Mouse (Mus musculus) midbrain, postnatal 0 days (tissue): ENCODE data around the gene Tlcd2. TPM values are rescaled to one million over a fixed set of nuclear protein-coding genes. Genes with fewer than 3 reads are reported as not detected.

ENCODE experiments used
- ATAC-seq: fragments of 200-750 bp; cut with Nextera tagmentation; 2 replicates; pipeline ENCODE4 v1.8.0; 2017; ENCODE audit warnings: moderate number of reproducible peaks, mild to moderate bottlenecking, moderate TSS enrichment, moderate library complexity; ENCODE audit not compliant: low FRiP score
- DNase-seq: peaks from one replicate; pipeline ENCODE4 v3.0.0-alpha.2; 2015; ENCODE audit warnings: low spot score
- H3K27ac ChIP-seq: fragments of 300-500 bp; sonication (generic); 2 replicates; pipeline ENCODE4 v1.5.1; 2014; ENCODE audit warnings: low read depth, mild to moderate bottlenecking, low read length, mixed read lengths
- H3K27me3 ChIP-seq: fragments of 300-500 bp; sonication (generic); 2 replicates; pipeline ENCODE4 v1.6.1; 2014; ENCODE audit warnings: low read length, control low read depth, mixed read lengths; ENCODE audit not compliant: insufficient read depth
- H3K36me3 ChIP-seq: fragments of 300-500 bp; sonication (generic); 2 replicates; pipeline ENCODE4 v1.6.1; 2014; ENCODE audit warnings: low read length, control low read depth, mixed read lengths; ENCODE audit not compliant: insufficient read depth
- H3K4me1 ChIP-seq: fragments of 300-500 bp; sonication (generic); 2 replicates; pipeline ENCODE4 v1.6.1; 2014; ENCODE audit warnings: mild to moderate bottlenecking, control low read depth, antibody characterized with exemption, low read length, mixed read lengths; ENCODE audit not compliant: insufficient read depth
- H3K4me2 ChIP-seq: fragments of 300-500 bp; sonication (generic); 2 replicates; pipeline ENCODE4 v1.6.1; 2014; ENCODE audit warnings: low read depth, mild to moderate bottlenecking, low read length, mixed read lengths; ENCODE audit not compliant: poor library complexity, severe bottlenecking
- H3K4me3 ChIP-seq: fragments of 300-500 bp; sonication (generic); 2 replicates; pipeline ENCODE4 v1.5.1; 2014; ENCODE audit warnings: low read depth, mild to moderate bottlenecking, low read length, moderate library complexity
- H3K9ac ChIP-seq: fragments of 300-500 bp; sonication (generic); replicated peaks from 2 replicates; pipeline ENCODE4 v1.6.1; 2014; ENCODE audit warnings: mild to moderate bottlenecking, low read length, moderate library complexity, mixed read lengths; ENCODE audit not compliant: poor library complexity, severe bottlenecking
- H3K9me3 ChIP-seq: fragments of 300-500 bp; sonication (generic); 2 replicates; pipeline ENCODE4 v1.6.1; 2016; ENCODE audit warnings: low read length, control low read depth
- CTCF ChIP-seq: IDR thresholded peaks from 2 replicates; pipeline ENCODE4 v1.5.1; 2016; ENCODE audit warnings: antibody characterized with exemption, mild to moderate bottlenecking
- WGBS: fragments of 180-500 bp; shearing (Covaris S2); extraction: QIAGEN DNeasy Blood & Tissue Kit; methylation state at CpG from one replicate; pipeline ENCODE4 v1.1.7; 2014; 5-methylcytosine and 5-hydroxymethylcytosine counted together
- polyA plus RNA-seq: library from polyadenylated mRNA; unstranded; fragments of >200 nt; fragmentation: Nextera tagmentation; extraction: Ambion mirVana; gene quantifications from 2 replicates; pipeline ENCODE4 v1.2.1, GENCODE M21; 2015
- total RNA-seq: library from RNA; depleted of rRNA; stranded (reverse); fragments of >200 nt; gene quantifications from 2 replicates; pipeline ENCODE4 v1.2.3, GENCODE M21; 2014

Tlcd2 gene
- total and polyA plus RNA-seq, 2 experiments from 2014 or later: 0.66 to 1.9 TPM

GRCm38 (mm10) chr11:75422013-75422792 is 39.3 kb upstream of the Tlcd2 start, which contains the start of gene Serpinf1:
Gene Serpinf1 (minus strand): TSS chr11:75422701.
- DNase-seq: no peak
- no peak for TF ChIP-seq CTCF
- Histone ChIP-seq H3K36me3 (no peaks in the 10 kb centered on the region), H3K4me2 (no peak within 1 kb of the TSS), H3K4me1 (no peaks in the 10 kb centered on the region), H3K27me3 (no peaks in the 10 kb centered on the region), H3K9me3 (no peaks in the 10 kb centered on the region), H3K9ac (no peak within 1 kb of the TSS), H3K4me3 (no peak within 1 kb of the TSS), H3K27ac (no peak within 1 kb of the TSS)
- 62% methylated on average over 10 of the region's 10 CpGs for WGBS
- ATAC-seq: no peak

GRCm38 (mm10) chr11:75423091-75423490 is 38.4 kb upstream of the Tlcd2 start:
- Histone ChIP-seq H3K36me3 (no peaks in the 10 kb centered on the region), H3K4me2 (no peak overlapping the region), H3K27ac (no peak overlapping the region), H3K27me3 (no peaks in the 10 kb centered on the region), H3K9me3 (no peaks in the 10 kb centered on the region), H3K4me3 (no peak overlapping the region), H3K4me1 (no peaks in the 10 kb centered on the region), H3K9ac (no peak overlapping the region)
- WGBS: 98% methylated on average over 3 of the region's 3 CpGs
- no peak for TF ChIP-seq CTCF
- no peak for DNase-seq
- ATAC-seq: no peak

- Histone ChIP-seq H3K4me3 (no peak overlapping the region), H3K4me1 (no peaks in the 10 kb centered on the region), H3K36me3 (no peaks in the 10 kb centered on the region), H3K27me3 (no peaks in the 10 kb centered on the region), H3K4me2 (no peak overlapping the region), H3K9ac (no peak overlapping the region), H3K9me3 (no peaks in the 10 kb centered on the region), H3K27ac (no peak overlapping the region)
- no peak for ATAC-seq
- no peak for TF ChIP-seq CTCF
- no peak for DNase-seq
- 87% methylated on average over 9 of the region's 9 CpGs for WGBS
These were observed 37.5 kb upstream of the Tlcd2 start for GRCm38 (mm10) chr11:75424033-75424432.

- no peak overlapping the region for H3K27ac ChIP-seq
- no peak overlapping the region for H3K9ac ChIP-seq
- no peaks in the 10 kb centered on the region for H3K9me3 ChIP-seq
- DNase-seq (no peak), ATAC-seq (no peak)
- H3K36me3 ChIP-seq: no peaks in the 10 kb centered on the region
- no peak for TF ChIP-seq CTCF
- no peaks in the 10 kb centered on the region for H3K27me3 ChIP-seq
- H3K4me2 ChIP-seq: no peak overlapping the region
- WGBS: 90% methylated on average over 3 of the region's 3 CpGs
- H3K4me3 ChIP-seq: no peak overlapping the region
- no peaks in the 10 kb centered on the region for H3K4me1 ChIP-seq
These were observed 37.1 kb upstream of the Tlcd2 start for GRCm38 (mm10) chr11:75424459-75424858.

- WGBS: 89% methylated on average over 9 of the region's 9 CpGs
- Histone ChIP-seq H3K9me3 (no peaks in the 10 kb centered on the region), H3K4me3 (no peak overlapping the region), H3K36me3 (no peaks in the 10 kb centered on the region), H3K9ac (no peak overlapping the region), H3K4me1 (no peaks in the 10 kb centered on the region), H3K27me3 (no peaks in the 10 kb centered on the region), H3K4me2 (no peak overlapping the region), H3K27ac (no peak overlapping the region)
- DNase-seq (no peak), ATAC-seq (no peak)
- TF ChIP-seq CTCF: no peak
These were observed 32.4 kb upstream of the Tlcd2 start for GRCm38 (mm10) chr11:75429019-75429705.

GRCm38 (mm10) chr11:75431307-75431706 is 30.2 kb upstream of the Tlcd2 start:
- WGBS: 66% methylated on average over 11 of the region's 11 CpGs
- ATAC-seq (peak; percentile 58), DNase-seq (peak; percentile 82)
- Histone ChIP-seq H3K4me1 (no peaks in the 10 kb centered on the region), H3K4me2 (no peak overlapping the region), H3K9me3 (no peaks in the 10 kb centered on the region), H3K27me3 (no peaks in the 10 kb centered on the region), H3K27ac (no peak overlapping the region), H3K36me3 (no peaks in the 10 kb centered on the region), H3K9ac (no peak overlapping the region), H3K4me3 (no peak overlapping the region)
- no peak for TF ChIP-seq CTCF
